Mouse (Mus musculus): ENCODE data around the gene Clic5. TPM values are rescaled to one million over a fixed set of nuclear protein-coding genes. Genes with fewer than 3 reads are reported as not detected.

The Clic5 gene
- polyA plus RNA-seq, 1 experiment from 2014 or later, result 20.8 TPM

- no peak overlapping the region for H3K27ac ChIP-seq (ENCODE audit: low read depth, low read length)
- no peaks in the 10 kb centered on the region; the same call in 1 of the 2 replicates for H3K36me3 ChIP-seq (ENCODE audit: control insufficient read depth, insufficient read depth)
- no peak overlapping the region for H3K4me2 ChIP-seq (replicated peaks; ENCODE audit: low read depth)
- H3K27me3 ChIP-seq (replicated peaks; ENCODE audit: control insufficient read depth, insufficient read depth, low read length), result no peaks in the 10 kb centered on the region
- WGBS, result 83% methylated on average over 1 of the region's 1 CpGs
- no peak for TF ChIP-seq CTCF (IDR thresholded peaks at IDR 0.05; ENCODE audit: low read depth)
- H3K4me1 ChIP-seq (replicated peaks; ENCODE audit: control insufficient read depth, insufficient read depth, low read length), result no peaks in the 10 kb centered on the region; the same call in 1 of the 2 replicates
- no peak for ATAC-seq
- no peaks in the 10 kb centered on the region for H3K9me3 ChIP-seq (ENCODE audit: control insufficient read depth)
- H3K9ac ChIP-seq (ENCODE audit: low read depth, low read length), result no peak overlapping the region
- H3K4me3 ChIP-seq (ENCODE audit: low read depth, low read length), result no peak overlapping the region
These were observed 16.4 kb downstream of the Clic5 start for GRCm38 (mm10) chr17:44204787-44205186.

DNA sequence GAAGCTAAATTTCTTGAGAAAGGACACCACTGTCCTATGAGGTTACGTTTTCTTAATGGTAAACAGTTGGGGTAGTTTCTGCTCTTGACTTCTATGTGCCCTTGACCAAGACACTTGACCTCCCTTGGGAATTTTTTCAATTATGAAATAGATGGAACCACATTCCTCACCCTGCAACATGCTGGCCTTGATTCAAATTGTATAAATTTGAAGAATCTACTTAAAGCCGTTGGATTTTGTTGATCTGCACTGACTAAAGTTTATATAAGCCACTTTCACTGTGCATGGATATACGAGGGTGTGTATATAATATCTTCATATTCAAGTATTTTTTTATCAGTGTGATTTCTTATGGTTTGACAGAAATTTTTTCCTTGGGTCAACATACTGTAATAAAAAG, 17.2 kb downstream of the Clic5 start:
- Histone ChIP-seq H3K4me1 (replicated peaks; ENCODE audit: control insufficient read depth, insufficient read depth, low read length) (no peaks in the 10 kb centered on the region; the same call in 1 of the 2 replicates), H3K36me3 (ENCODE audit: control insufficient read depth, insufficient read depth) (no peaks in the 10 kb centered on the region; the same call in 1 of the 2 replicates), H3K27ac (ENCODE audit: low read depth, low read length) (no peak overlapping the region), H3K27me3 (replicated peaks; ENCODE audit: control insufficient read depth, insufficient read depth, low read length) (no peaks in the 10 kb centered on the region), H3K4me2 (replicated peaks; ENCODE audit: low read depth) (no peak overlapping the region), H3K9me3 (ENCODE audit: control insufficient read depth) (no peaks in the 10 kb centered on the region), H3K9ac (ENCODE audit: low read depth, low read length) (no peak overlapping the region), H3K4me3 (ENCODE audit: low read depth, low read length) (no peak overlapping the region)
- WGBS, result 58% methylated on average over 3 of the region's 3 CpGs
- no peak for ATAC-seq
- no peak for TF ChIP-seq CTCF (IDR thresholded peaks at IDR 0.05; ENCODE audit: low read depth)

DNA sequence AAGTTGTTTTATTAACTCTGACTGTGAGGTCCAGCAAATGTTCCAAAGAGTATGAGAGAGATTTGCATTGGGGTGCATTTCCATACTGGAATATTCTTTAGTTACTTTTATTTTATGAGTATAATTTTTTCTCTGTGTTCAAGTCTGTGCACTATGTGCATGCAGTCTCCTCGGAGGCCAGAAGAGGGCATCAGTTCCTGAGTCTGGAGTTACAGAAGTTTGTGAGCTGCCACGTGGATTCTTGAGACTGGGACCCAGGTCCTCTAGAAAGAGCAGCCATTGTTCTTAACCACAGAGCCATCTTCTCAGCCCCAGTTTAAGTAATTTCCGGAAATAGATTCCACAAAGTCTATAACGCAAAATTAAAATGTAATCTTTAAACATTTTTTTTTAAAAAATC, 20.5 kb downstream of the Clic5 start:
- no peaks in the 10 kb centered on the region for H3K9me3 ChIP-seq (ENCODE audit: control insufficient read depth)
- 78% methylated on average over 4 of the region's 4 CpGs for whole genome bisulfite sequencing
- H3K36me3 ChIP-seq (ENCODE audit: control insufficient read depth, insufficient read depth), result no peaks in the 10 kb centered on the region
- no peak overlapping the region for H3K27ac ChIP-seq (ENCODE audit: low read depth, low read length)
- no peaks in the 10 kb centered on the region for H3K4me1 ChIP-seq (replicated peaks; ENCODE audit: control insufficient read depth, insufficient read depth, low read length)
- no peak for ATAC-seq
- no peaks in the 10 kb centered on the region for H3K27me3 ChIP-seq (replicated peaks; ENCODE audit: control insufficient read depth, insufficient read depth, low read length)
- no peak for TF ChIP-seq CTCF (IDR thresholded peaks at IDR 0.05; ENCODE audit: low read depth)
- no peak overlapping the region for H3K4me3 ChIP-seq (ENCODE audit: low read depth, low read length)
- no peak overlapping the region for H3K4me2 ChIP-seq (replicated peaks; ENCODE audit: low read depth)
- H3K9ac ChIP-seq (ENCODE audit: low read depth, low read length), result no peak overlapping the region

DNA sequence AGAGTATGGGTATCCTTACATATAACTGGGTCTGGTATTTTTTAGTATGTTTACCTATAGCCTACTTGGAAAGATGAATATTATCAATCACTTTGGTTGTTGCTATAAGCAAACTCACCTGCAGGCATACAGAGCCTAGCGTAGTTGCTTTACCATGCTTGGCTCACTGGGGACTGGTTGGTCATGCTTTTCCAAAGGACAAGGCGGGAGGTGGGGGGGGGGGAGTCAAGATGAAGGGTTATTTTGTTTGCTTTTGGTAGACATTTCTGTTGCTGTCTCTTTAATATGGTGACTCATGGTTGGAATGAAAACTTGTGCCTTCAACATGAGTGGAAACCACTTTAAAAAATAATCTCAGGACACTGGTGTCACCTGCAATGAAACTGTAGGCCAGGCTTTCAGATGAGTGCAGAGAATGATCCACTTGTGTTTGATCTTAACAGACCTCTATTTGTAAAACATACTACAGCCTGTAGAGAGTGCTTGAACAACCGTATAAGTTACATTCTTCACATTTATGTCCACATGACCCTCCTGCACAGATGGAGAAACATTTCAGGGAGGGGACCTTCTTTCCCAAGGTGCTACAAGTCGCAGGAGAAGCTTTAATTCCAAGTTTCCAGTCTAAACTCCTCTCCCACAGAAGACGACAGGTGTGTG, 24.7 kb downstream of the Clic5 start:
- no peak overlapping the region for H3K27ac ChIP-seq (ENCODE audit: low read depth, low read length)
- no peak overlapping the region for H3K4me3 ChIP-seq (ENCODE audit: low read depth, low read length)
- H3K4me2 ChIP-seq (replicated peaks; ENCODE audit: low read depth), result no peak overlapping the region
- H3K9ac ChIP-seq (ENCODE audit: low read depth, low read length), result no peak overlapping the region
- WGBS, result 87% methylated on average over 5 of the region's 5 CpGs
- no peaks in the 10 kb centered on the region for H3K36me3 ChIP-seq (ENCODE audit: control insufficient read depth, insufficient read depth)
- ATAC-seq, result no peak
- H3K9me3 ChIP-seq (ENCODE audit: control insufficient read depth), result no peaks in the 10 kb centered on the region
- no peaks in the 10 kb centered on the region for H3K27me3 ChIP-seq (replicated peaks; ENCODE audit: control insufficient read depth, insufficient read depth, low read length)
- TF ChIP-seq CTCF (IDR thresholded peaks at IDR 0.05; ENCODE audit: low read depth), result no peak
- H3K4me1 ChIP-seq (replicated peaks; ENCODE audit: control insufficient read depth, insufficient read depth, low read length), result no peaks in the 10 kb centered on the region

DNA sequence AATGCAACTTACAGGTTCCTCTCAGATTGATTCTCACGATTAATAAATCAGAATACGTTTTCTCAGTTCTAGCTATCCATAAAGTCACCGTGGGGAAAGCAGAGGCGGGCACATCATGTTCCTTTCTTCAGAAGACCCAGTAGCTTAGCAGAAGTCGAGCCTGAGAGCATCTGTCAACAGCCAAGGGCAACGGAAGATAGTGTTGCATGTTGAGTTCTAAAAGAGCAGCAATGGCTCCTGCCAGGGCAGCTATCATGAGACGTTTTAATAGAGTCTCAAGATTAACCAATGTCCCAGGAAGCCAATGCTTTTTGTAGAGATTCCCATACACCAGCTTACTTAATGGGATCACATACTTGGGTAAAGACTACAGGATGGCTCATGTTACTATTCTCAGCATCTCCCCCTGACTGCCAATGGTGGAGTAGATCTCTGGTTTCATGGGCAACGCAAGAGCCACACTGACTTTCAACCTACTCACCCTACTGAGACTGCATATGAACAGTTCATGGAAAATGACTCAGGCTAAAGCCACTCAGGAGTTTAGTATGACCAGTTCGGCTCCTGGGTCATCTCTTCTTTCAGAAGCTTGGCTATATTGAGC, 26.9 kb downstream of the Clic5 start:
- ATAC-seq, result no peak
- Histone ChIP-seq H3K4me1 (replicated peaks; ENCODE audit: control insufficient read depth, insufficient read depth, low read length) (no peaks in the 10 kb centered on the region), H3K4me2 (replicated peaks; ENCODE audit: low read depth) (no peak overlapping the region), H3K36me3 (ENCODE audit: control insufficient read depth, insufficient read depth) (no peaks in the 10 kb centered on the region), H3K9ac (ENCODE audit: low read depth, low read length) (no peak overlapping the region), H3K9me3 (ENCODE audit: control insufficient read depth) (no peaks in the 10 kb centered on the region), H3K27me3 (replicated peaks; ENCODE audit: control insufficient read depth, insufficient read depth, low read length) (no peaks in the 10 kb centered on the region), H3K27ac (ENCODE audit: low read depth, low read length) (no peak overlapping the region), H3K4me3 (ENCODE audit: low read depth, low read length) (no peak overlapping the region)
- no peak for TF ChIP-seq CTCF (IDR thresholded peaks at IDR 0.05; ENCODE audit: low read depth)
- 85% methylated on average over 9 of the region's 9 CpGs for WGBS

DNA sequence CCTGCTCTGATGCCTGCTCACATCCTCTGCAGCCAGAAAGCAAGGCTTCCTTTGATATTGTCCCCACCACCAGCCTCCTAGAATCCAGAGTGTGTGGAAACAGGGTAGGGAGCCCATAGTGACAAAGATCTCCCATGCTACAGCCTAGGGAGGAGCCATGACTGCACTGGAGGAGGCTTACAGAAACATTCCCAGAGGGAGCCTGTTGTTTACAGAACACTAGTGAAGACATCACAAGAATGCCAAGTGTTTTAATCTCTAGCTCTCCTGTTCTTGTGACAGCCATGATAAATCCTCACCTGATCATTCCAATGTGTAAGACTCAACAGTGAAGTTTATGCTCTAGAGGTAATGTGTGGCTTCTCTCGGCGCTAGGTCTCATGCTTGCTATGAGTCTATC, 28.8 kb downstream of the Clic5 start:
- no peak overlapping the region for H3K4me3 ChIP-seq (ENCODE audit: low read depth, low read length)
- H3K27ac ChIP-seq (ENCODE audit: low read depth, low read length), result no peak overlapping the region
- H3K4me2 ChIP-seq (replicated peaks; ENCODE audit: low read depth), result no peak overlapping the region
- H3K9ac ChIP-seq (ENCODE audit: low read depth, low read length), result no peak overlapping the region
- ATAC-seq, result no peak
- 66% methylated on average over 2 of the region's 2 CpGs for WGBS
- H3K9me3 ChIP-seq (ENCODE audit: control insufficient read depth), result no peaks in the 10 kb centered on the region
- no peak for TF ChIP-seq CTCF (IDR thresholded peaks at IDR 0.05; ENCODE audit: low read depth)
- no peaks in the 10 kb centered on the region for H3K27me3 ChIP-seq (replicated peaks; ENCODE audit: control insufficient read depth, insufficient read depth, low read length)
- no peaks in the 10 kb centered on the region for H3K4me1 ChIP-seq (replicated peaks; ENCODE audit: control insufficient read depth, insufficient read depth, low read length)
- no peaks in the 10 kb centered on the region for H3K36me3 ChIP-seq (ENCODE audit: control insufficient read depth, insufficient read depth)

Measured in intestine, postnatal 0 days (tissue).